Mouse (Mus musculus) heart, postnatal 0 days (tissue): Measurements from ENCODE around the gene Lss.

Source experiments
- CTCF ChIP-seq: IDR thresholded peaks from 2 replicates; pipeline ENCODE4 v1.5.1; 2016; ENCODE audit warnings: antibody characterized with exemption, control low read depth, low read depth
- EP300 ChIP-seq: IDR thresholded peaks from 2 replicates; pipeline ENCODE4 v1.6.1; 2016; ENCODE audit warnings: antibody characterized with exemption, low read depth

DNA sequence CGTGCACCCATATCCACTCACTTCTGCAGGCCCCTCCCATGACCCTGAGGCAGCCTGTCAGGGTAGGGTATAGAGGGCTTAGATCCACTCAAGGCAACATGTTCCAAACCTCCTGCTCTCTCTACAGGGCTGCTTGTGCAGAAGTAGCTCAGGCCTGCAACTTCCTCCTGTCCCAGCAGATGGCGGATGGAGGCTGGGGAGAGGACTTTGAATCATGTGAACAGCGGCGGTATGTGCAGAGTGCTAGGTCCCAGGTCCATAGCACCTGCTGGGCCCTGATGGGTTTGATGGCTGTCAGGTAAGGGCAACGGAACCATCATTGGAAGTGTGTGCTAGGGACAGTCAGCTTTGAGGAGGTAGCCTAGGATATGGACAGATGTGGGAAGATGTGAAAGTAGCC, 19.1 kb downstream of the Lss start:
- TF ChIP-seq EP300 (no peak), CTCF (peak; percentile 50)
